Mouse (Mus musculus): ENCODE results near the gene Aox3. TPM values are rescaled to one million over a fixed set of nuclear protein-coding genes. Genes with fewer than 3 reads are reported as not detected.

The Aox3 gene
- total and polyA plus RNA-seq, 3 experiments, result not detected

GRCm38 (mm10) chr1:58105685-58106084, 7.2 kb upstream of the Aox3 start:
- no peak for DNase-seq (ENCODE audit: low read depth, low spot score)
- H3K9ac ChIP-seq (ENCODE audit: control insufficient read depth, low read depth, low read length, poor library complexity, severe bottlenecking), result no peak overlapping the region
- H3K36me3 ChIP-seq (ENCODE audit: control insufficient read depth in 1 of 2, insufficient read depth in 2 of 2, low read length in 2 of 2), result no peaks in the 10 kb centered on the region
- no peaks in the 10 kb centered on the region for H3K4me1 ChIP-seq (ENCODE audit: control insufficient read depth in 1 of 2, insufficient read depth in 2 of 2, low read length in 2 of 2)
- no peaks in the 10 kb centered on the region for H3K27me3 ChIP-seq (ENCODE audit: control insufficient read depth in 1 of 2, insufficient read depth in 2 of 2, low read length in 2 of 2)
- H3K4me3 ChIP-seq (ENCODE audit: control insufficient read depth in 1 of 2, insufficient read depth in 1 of 2, low read depth in 2 of 2, low read length in 2 of 2), result no peak overlapping the region
- TF ChIP-seq MYB (IDR thresholded peaks at IDR 0.05; ENCODE audit: low read depth, low read length) (no peak), POLR2AphosphoS5 (IDR thresholded peaks at IDR 0.05; ENCODE audit: borderline replicate concordance, low read depth, low read length) (no peak), ETS1 (IDR thresholded peaks at IDR 0.05; ENCODE audit: low read depth, low read length) (no peak), CHD2 (IDR thresholded peaks at IDR 0.05; ENCODE audit: low read length) (no peak), HCFC1 (IDR thresholded peaks at IDR 0.05; ENCODE audit: low read depth, low read length) (no peak), RAD21 (IDR thresholded peaks at IDR 0.05; ENCODE audit: low read depth, low read length) (no peak), ELF1 (IDR thresholded peaks at IDR 0.05; ENCODE audit: low read depth, low read length) (no peak), MAX (IDR thresholded peaks at IDR 0.05; ENCODE audit: low read length) (no peak), CTCF (IDR thresholded peaks at IDR 0.05 in 2 of 3, conservative IDR thresholded peaks at IDR 0.05 in 1 of 3; ENCODE audit: control insufficient read depth in 1 of 3, insufficient read depth in 1 of 3, low read depth in 2 of 3, low read length in 3 of 3, poor library complexity in 1 of 3, severe bottlenecking in 1 of 3) (no peak), GABPA (IDR thresholded peaks at IDR 0.05; ENCODE audit: low read depth, low read length) (no peak), TBP (IDR thresholded peaks at IDR 0.05; ENCODE audit: low read depth, low read length) (no peak), ZMIZ1 (IDR thresholded peaks at IDR 0.05; ENCODE audit: low read depth, low read length) (no peak), POLR2A (IDR thresholded peaks at IDR 0.05; ENCODE audit: control insufficient read depth in 1 of 2, insufficient read depth in 1 of 2, low read depth in 1 of 2, low read length in 2 of 2, poor library complexity in 1 of 2) (no peak), POLR2AphosphoS2 (IDR thresholded peaks at IDR 0.05; ENCODE audit: low read length) (no peak), SMC3 (IDR thresholded peaks at IDR 0.05; ENCODE audit: low read depth, low read length) (no peak), BHLHE40 (IDR thresholded peaks at IDR 0.05; ENCODE audit: borderline replicate concordance, low read depth, low read length) (no peak), NRF1 (IDR thresholded peaks at IDR 0.05; ENCODE audit: insufficient read depth, low read depth, low read length, poor library complexity, severe bottlenecking) (no peak), CHD1 (IDR thresholded peaks at IDR 0.05; ENCODE audit: low read depth, low read length) (no peak), ZC3H11A (IDR thresholded peaks at IDR 0.05; ENCODE audit: low read depth, low read length) (no peak), USF2 (IDR thresholded peaks at IDR 0.05; ENCODE audit: borderline replicate concordance in 1 of 2, insufficient read depth in 1 of 2, low read depth in 1 of 2, low read length in 2 of 2) (no peak)
- no peak overlapping the region for H3K27ac ChIP-seq (ENCODE audit: control insufficient read depth, low read depth, low read length)
- no peaks in the 10 kb centered on the region for H3K79me2 ChIP-seq (ENCODE audit: control insufficient read depth, insufficient read depth, low read length, poor library complexity)
- no peaks in the 10 kb centered on the region for H3K9me3 ChIP-seq (replicated peaks; ENCODE audit: insufficient read depth, low read length)

- no peak overlapping the region for H3K4me3 ChIP-seq (ENCODE audit: control insufficient read depth in 1 of 2, insufficient read depth in 1 of 2, low read depth in 2 of 2, low read length in 2 of 2)
- no peak for TF ChIP-seq USF1 (IDR thresholded peaks at IDR 0.05; ENCODE audit: low read depth, low read length)
- no peak for TF ChIP-seq KAT2A (conservative IDR thresholded peaks at IDR 0.05; ENCODE audit: low read depth, low read length)
- no peak for TF ChIP-seq MAZ (IDR thresholded peaks at IDR 0.05; ENCODE audit: low read depth, low read length)
- TF ChIP-seq NELFE (IDR thresholded peaks at IDR 0.05; ENCODE audit: low read depth, low read length), result no peak
- no peak for TF ChIP-seq E2F4 (IDR thresholded peaks at IDR 0.05; ENCODE audit: borderline replicate concordance, low read depth, low read length)
- no peak for TF ChIP-seq EP300 (IDR thresholded peaks at IDR 0.05; ENCODE audit: low read depth in 1 of 2, low read length in 2 of 2)
- no peak for TF ChIP-seq HCFC1 (IDR thresholded peaks at IDR 0.05; ENCODE audit: low read depth, low read length)
- no peak for TF ChIP-seq CTCF (IDR thresholded peaks at IDR 0.05 in 2 of 3, conservative IDR thresholded peaks at IDR 0.05 in 1 of 3; ENCODE audit: control insufficient read depth in 1 of 3, insufficient read depth in 1 of 3, low read depth in 2 of 3, low read length in 3 of 3, poor library complexity in 1 of 3, severe bottlenecking in 1 of 3)
- no peak for TF ChIP-seq MAFK (IDR thresholded peaks at IDR 0.05; ENCODE audit: borderline replicate concordance, low read depth, low read length)
- no peak for TF ChIP-seq ZKSCAN1 (IDR thresholded peaks at IDR 0.05; ENCODE audit: low read depth, low read length)
- no peak for TF ChIP-seq CHD1 (IDR thresholded peaks at IDR 0.05; ENCODE audit: low read depth, low read length)
- TF ChIP-seq TBP (IDR thresholded peaks at IDR 0.05; ENCODE audit: low read depth, low read length), result no peak
- no peak for TF ChIP-seq MEF2A (IDR thresholded peaks at IDR 0.05; ENCODE audit: extremely low read depth, insufficient replicate concordance, low read depth, low read length, poor library complexity, severe bottlenecking)
- TF ChIP-seq MYB (IDR thresholded peaks at IDR 0.05; ENCODE audit: low read depth, low read length), result no peak
- TF ChIP-seq BHLHE40 (IDR thresholded peaks at IDR 0.05; ENCODE audit: borderline replicate concordance, low read depth, low read length), result no peak
- no peak for TF ChIP-seq GABPA (IDR thresholded peaks at IDR 0.05; ENCODE audit: low read depth, low read length)
- no peaks in the 10 kb centered on the region for H3K27me3 ChIP-seq (ENCODE audit: control insufficient read depth in 1 of 2, insufficient read depth in 2 of 2, low read length in 2 of 2)
- H3K36me3 ChIP-seq (ENCODE audit: control insufficient read depth in 1 of 2, insufficient read depth in 2 of 2, low read length in 2 of 2), result no peaks in the 10 kb centered on the region
- no peaks in the 10 kb centered on the region for H3K79me2 ChIP-seq (ENCODE audit: control insufficient read depth, insufficient read depth, low read length, poor library complexity)
- no peak overlapping the region for H3K9ac ChIP-seq (ENCODE audit: control insufficient read depth, low read depth, low read length, poor library complexity, severe bottlenecking)
- H3K27ac ChIP-seq (ENCODE audit: control insufficient read depth, low read depth, low read length), result no peak overlapping the region
- no peaks in the 10 kb centered on the region for H3K9me3 ChIP-seq (replicated peaks; ENCODE audit: insufficient read depth, low read length)
- DNase-seq (ENCODE audit: low read depth, low spot score), result no peak
- no peaks in the 10 kb centered on the region for H3K4me1 ChIP-seq (ENCODE audit: control insufficient read depth in 1 of 2, insufficient read depth in 2 of 2, low read length in 2 of 2)
Observed at GRCm38 (mm10) chr1:58107066-58107465, 5.9 kb upstream of the Aox3 start.

Measured in MEL (cell line).